Mouse (Mus musculus) small intestine, adult 2 months (tissue): ENCODE results near the gene Mrps2. TPM values are rescaled to one million over a fixed set of nuclear protein-coding genes. Genes with fewer than 3 reads are reported as not detected.

ENCODE experiments used
- H3K27ac ChIP-seq: fragments of 200-500 bp; 2 replicates; pipeline ENCODE4 v1.5.1; 2012; ENCODE audit warnings: low read depth, low read length, control low read depth, inconsistent platforms; ENCODE audit not compliant: insufficient read depth
- H3K27me3 ChIP-seq: fragments of 200-500 bp; 2 replicates; pipeline ENCODE4 v1.6.1; 2012; ENCODE audit warnings: mild to moderate bottlenecking, moderate library complexity, low read length, inconsistent platforms; ENCODE audit not compliant: control insufficient read depth, insufficient read depth
- H3K36me3 ChIP-seq: fragments of 200-500 bp; 2 replicates; pipeline ENCODE4 v1.6.1; 2012; ENCODE audit warnings: mild to moderate bottlenecking, low read length, control low read depth, inconsistent platforms; ENCODE audit not compliant: control insufficient read depth, insufficient read depth
- H3K4me1 ChIP-seq: fragments of 200-500 bp; 2 replicates; pipeline ENCODE4 v1.6.1; 2012; ENCODE audit warnings: low read length, inconsistent platforms, mixed read lengths; ENCODE audit not compliant: control insufficient read depth, insufficient read depth, insufficient read length
- H3K4me3 ChIP-seq: fragments of 200-500 bp; 2 replicates; pipeline ENCODE4 v1.5.1; 2012; ENCODE audit warnings: low read depth, mild to moderate bottlenecking, control low read depth, inconsistent platforms, low read length, moderate library complexity
- CTCF ChIP-seq: fragments of 200-500 bp; IDR thresholded peaks from 2 replicates; pipeline ENCODE4 v1.5.1; 2012; ENCODE audit warnings: low read depth, mild to moderate bottlenecking, control low read depth, inconsistent platforms, low read length, moderate library complexity, mixed read lengths; ENCODE audit not compliant: insufficient replicate concordance, insufficient read length; ENCODE audit errors: extremely low read depth
- POLR2A ChIP-seq: fragments of 200-500 bp; IDR thresholded peaks from 2 replicates; pipeline ENCODE4 v1.6.1; 2012; ENCODE audit warnings: low read depth, mild to moderate bottlenecking, control low read depth, inconsistent platforms, low read length, moderate library complexity
- WGBS: fragments of 180-500 bp; shearing (Covaris S2); methylation state at CpG from one replicate; pipeline ENCODE4 v1.1.7; 2018; 5-methylcytosine and 5-hydroxymethylcytosine counted together
- polyA plus RNA-seq: library from polyadenylated mRNA; depleted of rRNA; stranded (reverse); fragments of >200 nt; gene quantifications from 2 replicates; pipeline ENCODE4 v1.2.3, GENCODE M21; 2012

The Mrps2 gene
- polyA plus RNA-seq, 1 experiment: 21.0 TPM

DNA sequence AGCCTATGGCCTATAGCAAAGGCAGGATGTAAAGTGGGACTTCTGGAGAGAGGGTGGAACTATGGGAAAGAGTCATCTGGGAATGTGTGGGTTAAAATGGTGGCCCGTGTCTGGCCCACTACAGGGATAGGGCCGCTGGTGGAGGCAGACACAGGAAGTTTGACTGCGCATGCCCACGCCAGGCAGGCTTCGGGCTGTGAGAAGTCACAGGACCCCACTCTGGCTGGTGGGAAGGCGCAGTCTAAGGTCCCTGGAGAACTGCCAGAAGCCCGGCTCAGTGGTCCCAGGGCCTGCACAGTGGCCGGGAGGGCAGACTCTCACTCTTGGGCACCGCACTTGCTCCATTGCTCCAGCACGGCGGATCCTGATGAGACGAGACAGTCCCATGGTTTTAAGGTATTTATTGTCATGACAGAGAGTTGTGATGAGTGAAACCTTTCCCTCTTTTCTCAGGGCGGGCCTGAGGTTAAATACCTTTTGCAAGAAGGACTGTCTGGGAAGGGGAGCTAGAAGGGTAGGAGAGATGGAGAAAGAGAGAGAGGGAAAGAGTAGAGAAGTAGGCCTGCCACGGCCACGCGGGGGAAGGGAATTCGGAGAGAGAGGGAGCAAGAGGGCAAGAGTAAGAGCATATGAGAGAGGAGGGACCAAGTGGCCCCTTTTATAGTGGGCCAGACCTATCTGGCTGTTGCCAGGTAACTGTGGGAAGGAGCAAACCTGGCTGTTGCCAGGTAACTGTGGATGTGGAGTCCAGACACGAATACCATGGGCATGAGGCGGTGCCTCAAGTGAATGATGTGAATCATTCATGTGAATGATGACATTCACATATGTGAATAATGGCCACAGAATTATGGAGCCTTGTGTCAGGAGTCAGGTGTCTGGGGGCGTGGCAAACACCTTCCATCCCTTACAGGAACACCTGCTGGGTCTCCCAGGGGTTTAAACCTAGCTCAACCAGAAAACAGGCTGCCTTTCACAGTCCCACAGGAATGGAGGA is 11.6 kb downstream of the Mrps2 start:
- WGBS: 60% methylated on average over 20 of the region's 20 CpGs

DNA sequence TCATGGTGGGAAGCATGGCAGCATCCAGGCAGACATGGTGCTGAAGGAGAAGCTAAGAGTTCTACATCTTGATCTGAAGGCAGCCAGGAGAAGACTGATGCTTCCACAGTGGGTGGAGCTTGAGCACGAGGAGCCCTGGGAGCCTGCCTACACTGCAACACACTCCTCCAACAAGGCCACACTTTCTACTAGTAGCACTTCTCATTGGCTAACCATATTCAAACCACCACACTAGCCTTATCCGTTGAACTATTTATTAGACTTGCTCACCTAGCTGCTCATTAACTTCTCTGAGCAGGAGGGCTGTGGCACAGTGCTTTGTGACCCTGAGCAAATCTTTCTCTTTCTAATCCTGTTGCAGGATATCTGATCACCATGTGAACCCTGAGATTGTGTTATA is 16.0 kb downstream of the Mrps2 start:
- no peaks in the 10 kb centered on the region; the same call in 1 of the 2 replicates for H3K4me1 ChIP-seq
- no peaks in the 10 kb centered on the region for H3K36me3 ChIP-seq
- no peak overlapping the region for H3K4me3 ChIP-seq
- TF ChIP-seq CTCF: no peak
- no peak for TF ChIP-seq POLR2A
- no peaks in the 10 kb centered on the region for H3K27me3 ChIP-seq
- WGBS: 27% methylated on average over 2 of the region's 2 CpGs
- no peak overlapping the region for H3K27ac ChIP-seq

More for the DNA sequence above, 11.6 kb downstream of the Mrps2 start:
- Histone ChIP-seq H3K36me3 (no peaks in the 10 kb centered on the region), H3K27me3 (no peaks in the 10 kb centered on the region), H3K4me3 (peak overlapping the region; percentile 59), H3K27ac (no peak overlapping the region), H3K4me1 (no peaks in the 10 kb centered on the region; the same call in 1 of the 2 replicates)
- no peak for TF ChIP-seq POLR2A
- TF ChIP-seq CTCF: no peak

DNA sequence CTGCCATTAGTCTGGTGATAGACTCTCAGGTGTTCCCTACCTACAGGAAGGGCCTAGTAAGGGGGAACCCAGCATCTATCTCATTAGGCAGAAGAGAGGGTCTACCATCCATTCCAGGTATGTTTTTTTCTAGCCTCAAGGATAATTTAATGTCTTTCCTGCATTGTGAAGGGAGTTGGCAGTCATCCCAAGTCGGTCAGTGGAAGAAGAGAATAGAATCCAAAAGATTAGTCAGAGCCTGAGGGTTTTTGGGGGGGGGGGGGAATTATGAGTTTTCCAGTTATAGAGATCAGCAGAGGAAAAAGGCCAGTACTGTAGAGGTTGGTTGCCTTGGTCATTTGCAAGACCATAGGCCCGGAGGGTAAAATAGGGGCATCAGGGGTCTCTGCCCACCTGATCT is 26.7 kb downstream of the Mrps2 start:
- no peaks in the 10 kb centered on the region for H3K36me3 ChIP-seq
- no peaks in the 10 kb centered on the region for H3K27me3 ChIP-seq
- H3K4me3 ChIP-seq: no peak overlapping the region
- peaks cover 13% of the 10 kb centered on the region for H3K4me1 ChIP-seq
- no peak overlapping the region for H3K27ac ChIP-seq
- TF ChIP-seq CTCF: no peak
- no peak for TF ChIP-seq POLR2A
- WGBS: 72% methylated on average over 2 of the region's 2 CpGs

DNA sequence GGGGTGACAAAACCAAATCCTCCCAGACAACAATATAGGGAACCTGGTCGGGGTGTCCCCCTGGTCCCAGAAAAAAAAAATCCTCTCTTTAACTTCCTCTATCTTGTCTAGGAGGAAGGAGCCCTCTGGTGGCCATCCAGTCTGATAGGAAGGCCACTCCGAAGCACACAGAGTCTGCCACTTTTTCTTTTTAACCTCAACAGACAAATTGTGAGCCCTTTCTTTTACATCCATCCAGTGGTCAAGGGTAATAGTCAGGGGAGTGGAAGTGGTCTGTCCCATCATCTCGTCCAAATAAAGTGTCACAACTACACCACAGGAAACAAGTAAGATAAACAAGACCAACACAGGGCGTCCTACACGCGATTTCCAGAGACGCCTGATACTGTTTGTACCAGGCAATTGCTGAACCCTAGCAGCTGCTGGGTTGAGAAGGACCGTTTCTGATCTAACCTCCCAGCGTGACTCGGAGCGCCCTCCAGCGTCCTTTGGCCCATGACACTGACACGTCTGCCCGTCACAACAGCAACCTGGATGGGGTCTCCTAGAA is 27.4 kb downstream of the Mrps2 start:
- H3K36me3 ChIP-seq: no peaks in the 10 kb centered on the region
- no peaks in the 10 kb centered on the region for H3K27me3 ChIP-seq
- no peak overlapping the region for H3K27ac ChIP-seq
- H3K4me3 ChIP-seq: peak overlapping the region; percentile 26; the same call in 1 of the 2 replicates
- 68% methylated on average over 14 of the region's 14 CpGs for WGBS
- TF ChIP-seq POLR2A (no peak), CTCF (peak; percentile 41; the same call in 1 of the 2 replicates)
- peaks cover 13% of the 10 kb centered on the region for H3K4me1 ChIP-seq

DNA sequence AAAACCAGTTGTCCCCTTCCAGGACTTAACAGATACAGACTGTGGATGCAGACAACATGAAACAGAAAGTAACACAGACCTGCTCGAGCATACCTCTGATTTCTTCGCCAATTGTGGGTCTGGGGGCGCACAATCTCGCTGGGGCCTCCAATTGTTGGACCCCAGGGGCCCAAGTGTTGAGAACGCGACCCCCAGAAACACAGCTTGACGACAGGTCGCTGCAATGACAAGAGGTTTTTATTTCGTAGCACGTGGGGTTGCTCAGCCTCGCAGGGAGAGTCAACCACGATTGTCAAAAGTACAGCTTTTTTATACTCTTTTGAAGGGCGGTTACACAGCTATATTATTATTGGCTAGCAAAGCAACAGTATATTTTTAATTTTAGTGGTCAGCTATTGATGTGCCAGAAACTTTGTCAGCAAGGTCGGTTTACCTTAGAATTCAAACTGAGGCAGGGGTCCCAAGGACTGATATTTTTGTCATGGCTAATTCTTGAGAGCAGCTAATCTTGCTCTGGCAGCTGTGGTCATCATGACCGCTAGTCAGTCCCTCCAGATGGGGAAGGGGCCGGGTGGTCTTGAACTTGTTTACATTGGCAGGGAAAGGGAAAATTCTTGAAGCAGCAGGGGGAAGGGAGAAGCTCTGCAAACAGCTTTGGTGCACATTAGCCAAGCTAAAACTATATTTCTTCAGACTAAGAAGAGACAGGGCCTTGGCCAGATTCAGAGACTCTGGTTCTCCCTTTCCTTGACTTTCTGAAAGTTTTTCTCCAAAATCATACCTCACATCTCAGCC is 28.1 kb downstream of the Mrps2 start:
- H3K27me3 ChIP-seq: no peaks in the 10 kb centered on the region
- H3K36me3 ChIP-seq: no peaks in the 10 kb centered on the region
- TF ChIP-seq CTCF: no peak
- no peak for TF ChIP-seq POLR2A
- H3K4me3 ChIP-seq: peak overlapping the region; percentile 26
- H3K4me1 ChIP-seq: peaks cover 13% of the 10 kb centered on the region
- WGBS: 84% methylated on average over 16 of the region's 16 CpGs
- no peak overlapping the region for H3K27ac ChIP-seq

DNA sequence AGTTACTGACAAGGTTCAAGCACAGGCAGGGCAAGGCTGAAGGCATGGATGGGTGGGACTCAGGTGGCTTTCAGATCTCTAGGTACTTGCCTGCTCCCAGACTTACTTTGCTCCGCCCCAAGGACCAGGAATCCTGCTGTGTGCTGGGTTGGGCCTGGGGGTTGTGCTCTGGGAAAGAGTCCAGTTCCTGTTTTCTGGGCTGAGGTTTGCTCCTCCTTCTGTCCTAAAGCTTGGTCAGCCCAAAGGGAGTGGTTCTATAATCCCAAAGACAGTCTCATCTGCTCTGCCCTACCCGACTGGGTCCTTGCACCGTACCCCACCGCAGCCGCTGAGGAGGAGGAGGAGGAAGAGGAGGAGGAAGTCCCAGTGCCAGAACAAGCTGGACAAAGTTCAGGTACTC is 28.8 kb downstream of the Mrps2 start, which contains the start of gene Gbgt1:
Gene Gbgt1, plus strand, starts transcription at position 221 of the 400 bp plus-strand sequence.
- Histone ChIP-seq H3K4me1 (peaks cover 13% of the 10 kb centered on the region), H3K36me3 (no peaks in the 10 kb centered on the region), H3K4me3 (peak within 1 kb of the TSS; percentile 54), H3K27ac (peak within 1 kb of the TSS; percentile 47), H3K27me3 (no peaks in the 10 kb centered on the region)
- WGBS: 6% methylated on average over 5 of the region's 5 CpGs
- TF ChIP-seq CTCF (no peak), POLR2A (0 out of 2 replicates have a peak, but pooled peaks have one; percentile 31)
